In genomic region chr12:11158670-11159069, GRCm38 (mm10) we compare ENCODE assay signal across 25 mouse cellular contexts. TPM values are rescaled to one million over a fixed set of nuclear protein-coding genes. Genes with fewer than 3 reads are reported as not detected.
A peak's percentile ranks its signal among the peaks of the same experiment; 100 is the strongest.
DNase-seq lines count a peak whose midpoint lies in the region; TF ChIP-seq lines count a peak whose summit lies in the region.
"Had no signal": no experiment of that assay in that cellular context is flagged by ENCODE, and none has a peak within 500 bp of the region (broad histone marks: within the 10 kb centered on the region; RNA-seq: fewer than 3 reads in every experiment).

No protein-coding gene starts in this region.

- no peak for TF ChIP-seq EP300 in heart, adult 2 months (IDR thresholded peaks at IDR 0.05; ENCODE audit: insufficient read depth, low read depth, low read length)

- H3K27me3 ChIP-seq in heart, adult 2 months (ENCODE audit: control insufficient read depth, insufficient read depth, low read length) = 0 out of 2 replicates have a peak, but pooled peaks cover 1% of the 10 kb centered on the region
- no peaks in the 10 kb centered on the region for H3K27me3 ChIP-seq in heart, embryonic 10.5 days (ENCODE audit: insufficient read depth, poor library complexity, severe bottlenecking)
- H3K27me3 ChIP-seq: CH12.LX had no signal

- no peak overlapping the region for H3K27ac ChIP-seq in heart, adult 2 months
- no peak overlapping the region for H3K27ac ChIP-seq in heart, embryonic 10.5 days

- no peak for TF ChIP-seq POLR2A in heart, adult 2 months (IDR thresholded peaks at IDR 0.05; ENCODE audit: insufficient read depth, low read depth, low read length)

- no peak for TF ChIP-seq CTCF in heart, adult 2 months (IDR thresholded peaks at IDR 0.05)

- DNase-seq in heart, adult 11 months = peak; percentile 53
- no peak for DNase-seq in heart, adult 2 months
- DNase-seq in heart, embryonic 10.5 days (ENCODE audit: low spot score) = peak; percentile 51
- no peak for DNase-seq in heart, adult 9 months (ENCODE audit: low spot score in 2 of 2)
- DNase-seq: adrenal gland, adult 2 months; adrenal gland, adult 8-10 months; adrenal gland, postnatal 10 days; adrenal gland, postnatal 14 days; adrenal gland, postnatal 25 days; adrenal gland, postnatal 36 days; B cell, adult 2 months; cerebellum, adult 11 months; cerebellum, adult 11-12 months; cerebellum, adult 18-20 months had no signal

- no peaks in the 10 kb centered on the region for H3K36me3 ChIP-seq in heart, adult 2 months (ENCODE audit: control insufficient read depth, insufficient read depth, low read length)
- no peaks in the 10 kb centered on the region for H3K36me3 ChIP-seq in heart, embryonic 10.5 days
- H3K36me3 ChIP-seq: G1E had no signal

- no peaks in the 10 kb centered on the region for H3K4me1 ChIP-seq in heart, adult 2 months (ENCODE audit: control insufficient read depth, insufficient read depth, low read length)
- no peaks in the 10 kb centered on the region for H3K4me1 ChIP-seq in heart, embryonic 10.5 days

- H3K9ac ChIP-seq in heart, adult 2 months (ENCODE audit: low read depth, low read length) = no peak overlapping the region

- H3K4me3 ChIP-seq in heart, adult 2 months = no peak overlapping the region
- H3K4me3 ChIP-seq in heart, embryonic 10.5 days = no peak overlapping the region

- WGBS in heart, adult 2 months = 82% methylated on average over 3 of the region's 3 CpGs
- 77% methylated on average over 3 of the region's 3 CpGs for WGBS in heart, embryonic 10.5 days

- H3K79me2 ChIP-seq in heart, adult 2 months (replicated peaks; ENCODE audit: control insufficient read depth, insufficient read depth, low read length) = no peaks in the 10 kb centered on the region

- intact Hi-C loops in heart, adult 2 months (cut with DNase I) = no loop called here

- H3K9me3 ChIP-seq in heart, embryonic 10.5 days = no peaks in the 10 kb centered on the region
- H3K9me3 ChIP-seq: G1E had no signal

RNA-seq across cellular contexts. Expression of gene Kcns3, which starts 7.8 kb away (rescaled TPM):
- total RNA-seq in heart, adult 2 months (2021) = under 1 TPM; 0.36 to 0.86 TPM
- 0.44 and 0.64 TPM in 2 replicates for polyA plus RNA-seq in heart, adult 2 months (2012; rRNA removed)
- polyA plus RNA-seq in heart, embryonic 10.5 days (2016; fragmentation: Nextera tagmentation; extraction: Ambion mirVana) = 0.27 and 1.1 TPM in 2 replicates
- total RNA-seq: CH12.LX, MEL had no signal
- polyA plus RNA-seq: activated CD4-positive, CD25-positive, alpha-beta regulatory T cell, adult 4 months; C2C12; CD4-positive, CD25-positive, alpha-beta regulatory T cell, adult 4 months; Patski had no signal

RNA-seq across cellular contexts. Expression of gene Msgn1, which starts 50.1 kb away (rescaled TPM):
- total RNA-seq in heart, adult 2 months (2021) = not detected
- polyA plus RNA-seq in heart, adult 2 months (2012; rRNA removed) = not detected in 2 replicates
- polyA plus RNA-seq in heart, embryonic 10.5 days (2016; fragmentation: Nextera tagmentation; extraction: Ambion mirVana) = not detected in 2 replicates
- total RNA-seq: adrenal gland, adult 18-20 months; adrenal gland, adult 2 months; adrenal gland, adult 8-10 months; adrenal gland, postnatal 10 days; adrenal gland, postnatal 14 days; adrenal gland, postnatal 25 days; adrenal gland, postnatal 36 days; adrenal gland, postnatal 4 days; CH12.LX; ES-E14; G1E; MEL had no signal
- polyA plus RNA-seq: activated CD4-positive, CD25-positive, alpha-beta regulatory T cell, adult 4 months; adrenal gland, adult 2 months; brain, embryonic 14.5 days; C2C12; G1E; Patski had no signal

Comparison
In these comparisons a context has a peak if more than half of its experiments do, and no peak if none do; other contexts are left out.
1. DNase-seq: peak in heart, adult 11 months (single experiment) and heart, embryonic 10.5 days (single experiment); none in heart, adult 2 months (0 of 2) and heart, adult 9 months (0 of 2).